Mouse (Mus musculus) cerebellum, adult 2 months (tissue): ENCODE results near the gene Lingo2. TPM values are rescaled to one million over a fixed set of nuclear protein-coding genes. Genes with fewer than 3 reads are reported as not detected.

Experiments used
- DNase-seq, 2 experiments: peaks; one replicate each; pipeline ENCODE4 v3.0.0; 2021
- H3K27ac ChIP-seq: fragments of 200-500 bp; 2 replicates; pipeline ENCODE4 v1.5.1; 2012; ENCODE audit warnings: low read length, control low read depth, inconsistent platforms; ENCODE audit not compliant: insufficient read depth
- H3K27me3 ChIP-seq: fragments of 200-500 bp; 2 replicates; pipeline ENCODE4 v1.6.1; 2012; ENCODE audit warnings: inconsistent platforms, mild to moderate bottlenecking, low read length, moderate library complexity; ENCODE audit not compliant: control insufficient read depth, insufficient read depth
- H3K4me1 ChIP-seq: fragments of 200-500 bp; 2 replicates; pipeline ENCODE4 v1.6.1; 2011; ENCODE audit warnings: low read length; ENCODE audit not compliant: control insufficient read depth, insufficient read depth
- H3K4me3 ChIP-seq: fragments of 200-500 bp; replicated peaks from 2 replicates; pipeline ENCODE3; 2011; ENCODE audit warnings: mild to moderate bottlenecking, low read depth, low read length, control low read depth; ENCODE audit not compliant: insufficient read depth
- CTCF ChIP-seq: fragments of 200-500 bp; IDR thresholded peaks from 2 replicates; pipeline ENCODE4 v1.5.1; 2011; ENCODE audit warnings: low read depth, mild to moderate bottlenecking, control low read depth, low read length, moderate library complexity, borderline replicate concordance; ENCODE audit not compliant: insufficient read depth
- POLR2A ChIP-seq: fragments of 200-500 bp; IDR thresholded peaks from 2 replicates; pipeline ENCODE4 v1.6.1; 2011; ENCODE audit warnings: low read length, control low read depth, borderline replicate concordance; ENCODE audit not compliant: insufficient read depth
- WGBS: fragments of 180-500 bp; shearing (Covaris S2); methylation state at CpG from one replicate; pipeline ENCODE4 v1.1.7; 2018; 5-methylcytosine and 5-hydroxymethylcytosine counted together
- polyA plus RNA-seq: library from polyadenylated mRNA; depleted of rRNA; stranded (reverse); fragments of >200 nt; gene quantifications from 2 replicates; pipeline ENCODE4 v1.2.3, GENCODE M21; 2012

Lingo2 gene
- polyA plus RNA-seq, 1 experiment = 6.4 TPM

DNA sequence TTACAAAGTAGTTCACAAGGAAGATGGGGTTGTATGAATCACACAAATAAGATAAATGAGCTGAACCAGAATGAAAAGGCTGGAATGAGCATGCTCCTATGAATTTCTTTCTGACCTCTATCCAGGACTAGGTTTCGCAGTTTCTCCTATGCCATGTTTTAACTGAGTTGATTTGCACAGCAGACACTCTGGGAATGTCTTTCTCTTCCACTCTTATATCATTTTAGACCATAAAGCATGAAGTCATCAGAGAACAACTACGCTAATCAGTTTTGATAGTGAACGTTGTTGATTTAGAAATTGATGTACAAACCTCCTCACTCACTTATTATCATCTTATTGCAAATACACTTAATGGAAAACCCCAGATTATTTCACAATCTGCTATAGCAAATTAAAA lies 61.2 kb downstream of the Lingo2 start:
- DNase-seq = no peak
- Histone ChIP-seq H3K27me3 (no peaks in the 10 kb centered on the region), H3K4me3 (no peak overlapping the region), H3K27ac (no peak overlapping the region), H3K4me1 (no peaks in the 10 kb centered on the region)
- TF ChIP-seq POLR2A (no peak), CTCF (no peak)
- 86% methylated on average over 3 of the region's 3 CpGs for WGBS

DNA sequence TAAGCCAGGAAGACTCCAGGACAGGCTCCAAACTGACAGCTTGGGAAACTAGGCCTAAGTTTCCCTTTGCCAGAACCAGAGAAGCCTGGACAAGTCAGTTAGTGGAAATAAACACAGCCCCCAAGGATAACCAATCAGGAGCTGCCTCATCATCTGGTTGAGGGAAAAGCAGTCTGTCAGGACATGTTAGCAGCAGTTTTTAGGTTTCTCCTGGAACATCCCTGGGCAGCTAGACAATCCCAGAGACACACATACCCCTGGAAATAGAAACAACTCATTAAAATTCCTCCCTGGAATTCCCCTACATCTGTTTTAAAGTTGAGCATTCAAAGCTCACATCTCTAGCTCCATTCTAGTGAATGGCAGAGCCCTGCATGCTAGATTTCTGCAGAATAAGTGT lies 76.8 kb downstream of the Lingo2 start:
- TF ChIP-seq CTCF (no peak), POLR2A (no peak)
- DNase-seq = no peak
- no peaks in the 10 kb centered on the region for H3K4me1 ChIP-seq
- H3K27ac ChIP-seq = no peak overlapping the region
- no peak overlapping the region for H3K4me3 ChIP-seq
- H3K27me3 ChIP-seq = no peaks in the 10 kb centered on the region

DNA sequence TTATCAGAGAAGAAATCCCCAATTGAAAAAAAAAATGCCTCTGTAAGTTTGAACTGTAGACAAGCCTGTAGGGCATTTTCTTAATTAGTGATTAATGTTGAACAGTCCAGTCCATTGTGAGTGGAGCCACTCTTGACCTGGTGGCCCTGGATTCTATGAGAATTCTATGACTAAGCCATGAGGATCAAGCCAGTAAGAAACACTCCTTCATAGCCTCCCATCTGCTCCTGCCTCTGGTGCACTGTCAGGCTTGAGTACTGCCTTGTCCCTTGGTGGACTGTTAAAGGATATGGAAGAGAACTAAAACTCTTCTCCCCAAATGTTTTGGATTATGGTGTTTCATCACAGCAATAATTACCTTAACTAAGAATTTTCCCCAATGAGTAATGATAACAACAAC lies 126.6 kb downstream of the Lingo2 start:
- H3K4me3 ChIP-seq = no peak overlapping the region
- no peaks in the 10 kb centered on the region for H3K27me3 ChIP-seq
- no peaks in the 10 kb centered on the region for H3K4me1 ChIP-seq
- H3K27ac ChIP-seq = no peak overlapping the region
- DNase-seq = no peak
- TF ChIP-seq POLR2A (no peak), CTCF (no peak)

DNA sequence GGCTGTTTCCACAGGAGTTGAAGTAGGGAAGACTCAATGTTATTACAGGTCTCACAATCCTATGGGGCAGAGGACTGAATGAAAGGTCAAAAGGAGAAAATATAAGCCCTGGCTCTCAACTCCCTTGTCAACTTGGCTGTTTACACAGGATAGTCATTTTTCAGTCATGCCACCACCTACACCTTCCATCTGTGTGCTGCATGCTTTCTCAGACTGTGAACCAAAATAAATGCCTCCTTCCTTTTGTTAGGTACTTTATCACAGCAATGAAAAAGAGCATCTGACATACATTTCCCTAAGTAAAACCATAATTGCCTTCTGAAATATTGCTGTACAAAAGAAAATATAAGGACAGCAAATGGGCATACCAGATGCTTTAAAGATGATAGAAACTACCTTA lies 129.6 kb downstream of the Lingo2 start:
- Histone ChIP-seq H3K4me3 (no peak overlapping the region), H3K4me1 (no peaks in the 10 kb centered on the region), H3K27ac (no peak overlapping the region), H3K27me3 (no peaks in the 10 kb centered on the region)
- TF ChIP-seq CTCF (no peak), POLR2A (no peak)
- no peak for DNase-seq

DNA sequence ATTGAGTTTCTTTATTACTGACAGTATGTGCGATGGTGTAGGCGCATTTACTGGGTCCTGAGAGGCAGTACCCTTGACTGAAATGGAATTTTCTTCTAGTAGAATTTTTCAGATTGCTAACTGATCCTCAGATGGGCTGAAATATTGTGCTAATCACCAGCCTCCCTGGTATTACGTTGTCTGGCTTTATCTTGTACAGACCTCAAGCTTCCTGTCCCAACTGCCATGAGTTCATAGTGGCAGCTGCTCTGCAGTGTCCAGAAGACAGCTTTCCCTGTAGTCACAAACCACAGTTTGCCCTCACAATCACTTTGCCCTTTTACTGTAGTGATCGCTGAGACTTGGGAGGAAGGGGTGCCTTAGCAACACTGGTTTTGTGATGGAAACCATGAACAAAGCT lies 176.5 kb downstream of the Lingo2 start:
- Histone ChIP-seq H3K4me1 (no peaks in the 10 kb centered on the region), H3K27me3 (no peaks in the 10 kb centered on the region), H3K27ac (no peak overlapping the region), H3K4me3 (no peak overlapping the region)
- WGBS = 90% methylated on average over 4 of the region's 4 CpGs
- TF ChIP-seq CTCF = no peak
- no peak for TF ChIP-seq POLR2A
- DNase-seq = no peak

DNA sequence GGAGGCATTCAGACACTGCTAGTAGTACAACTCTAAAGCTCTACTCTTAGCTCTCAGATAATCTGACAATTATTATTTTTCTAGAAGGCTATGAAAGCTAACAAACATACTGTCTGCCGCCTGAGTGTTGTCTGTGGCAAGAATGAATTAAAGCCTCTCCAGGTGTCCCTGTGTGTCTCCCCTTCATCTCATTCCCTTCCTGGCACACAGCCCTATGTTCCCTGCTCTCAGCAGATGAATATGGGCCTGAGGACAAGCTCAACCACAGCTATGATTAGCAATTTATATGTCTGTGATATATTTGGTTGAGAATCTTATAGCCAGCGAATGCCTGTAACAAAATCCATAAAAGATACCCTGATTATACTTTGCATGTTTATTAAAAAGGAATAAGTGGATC lies 220.9 kb downstream of the Lingo2 start:
- TF ChIP-seq POLR2A (no peak), CTCF (no peak)
- 56% methylated on average over 2 of the region's 2 CpGs for WGBS
- no peaks in the 10 kb centered on the region for H3K4me1 ChIP-seq
- no peak overlapping the region for H3K4me3 ChIP-seq
- H3K27me3 ChIP-seq = no peaks in the 10 kb centered on the region; the same call in 1 of the 2 replicates
- no peak overlapping the region for H3K27ac ChIP-seq
- no peak for DNase-seq

DNA sequence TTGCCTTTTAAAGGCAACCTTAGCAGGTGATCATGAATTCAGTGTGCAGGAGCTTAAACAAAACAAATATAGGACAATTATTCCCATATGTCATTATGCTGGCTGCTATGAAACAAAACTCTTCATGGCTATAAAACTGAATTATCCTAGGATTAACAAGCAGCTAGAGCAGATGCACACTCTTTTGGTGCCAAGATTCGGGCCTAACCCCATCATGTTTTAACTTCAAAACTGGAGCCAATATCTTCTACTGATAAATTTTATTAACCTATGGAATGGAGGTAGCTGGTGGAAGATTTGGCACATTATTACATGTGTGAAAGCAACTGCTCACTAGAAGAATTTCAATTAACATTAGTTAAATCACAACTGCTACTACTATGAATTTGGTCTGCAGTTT lies 235.1 kb downstream of the Lingo2 start:
- TF ChIP-seq POLR2A (no peak), CTCF (no peak)
- H3K27me3 ChIP-seq = no peaks in the 10 kb centered on the region
- H3K4me3 ChIP-seq = no peak overlapping the region
- H3K27ac ChIP-seq = no peak overlapping the region
- H3K4me1 ChIP-seq = no peaks in the 10 kb centered on the region
- WGBS = 18% methylated on average over 1 of the region's 1 CpGs
- DNase-seq = no peak

DNA sequence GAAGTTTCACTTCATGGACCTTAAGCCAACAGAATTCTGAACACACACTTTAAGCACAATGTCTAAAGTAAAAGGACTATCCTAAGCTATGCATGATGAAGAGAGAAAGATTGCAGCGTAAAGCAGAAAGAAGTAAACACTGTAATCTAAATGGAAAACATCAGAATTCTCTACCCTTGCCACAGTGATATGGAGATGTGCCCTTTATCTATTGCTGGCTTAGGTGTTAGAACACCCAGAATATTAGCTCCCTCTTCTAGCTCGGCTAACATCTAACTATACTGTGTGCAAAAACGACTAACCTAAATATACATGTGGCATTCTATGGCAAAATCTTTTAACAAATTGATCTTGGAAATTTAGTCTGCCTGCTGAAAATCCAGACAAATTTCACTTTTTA lies 252.7 kb downstream of the Lingo2 start:
- Histone ChIP-seq H3K27me3 (no peaks in the 10 kb centered on the region; the same call in 1 of the 2 replicates), H3K27ac (no peak overlapping the region), H3K4me3 (no peak overlapping the region), H3K4me1 (no peaks in the 10 kb centered on the region)
- TF ChIP-seq CTCF (no peak), POLR2A (no peak)
- no peak for DNase-seq
- 87% methylated on average over 3 of the region's 3 CpGs for WGBS
